Mouse (Mus musculus) limb, embryonic 11.5 days (tissue): ENCODE results near the gene Coa4. TPM values are rescaled to one million over a fixed set of nuclear protein-coding genes. Genes with fewer than 3 reads are reported as not detected.
"Not testable (repeated sequence)": the region's sequence is repeated elsewhere in the genome, so short reads cannot be mapped to it uniquely, and the experiment has no call there.

Experiments
- ATAC-seq: fragments of 200-750 bp; cut with Nextera tagmentation; 2 replicates; pipeline ENCODE4 v1.8.0; 2017; ENCODE audit warnings: low read depth; ENCODE audit not compliant: insufficient number of reproducible peaks, low FRiP score, low TSS enrichment
- DNase-seq: peaks from one replicate; pipeline ENCODE4 v3.0.0-alpha.2; 2015; ENCODE audit warnings: low spot score
- H3K27ac ChIP-seq: fragments of 300-500 bp; sonication (generic); replicated peaks from 2 replicates; pipeline ENCODE4 v1.5.1; 2014; ENCODE audit warnings: low read depth, mild to moderate bottlenecking, low read length
- H3K27me3 ChIP-seq: fragments of 300-500 bp; sonication (generic); 2 replicates; pipeline ENCODE4 v1.6.1; 2014; ENCODE audit warnings: mild to moderate bottlenecking, low read length, mixed read lengths; ENCODE audit not compliant: control insufficient read depth, insufficient read depth
- H3K36me3 ChIP-seq: fragments of 300-500 bp; sonication (generic); 2 replicates; pipeline ENCODE4 v1.6.1; 2014; ENCODE audit warnings: mild to moderate bottlenecking, low read length, moderate library complexity, mixed read lengths; ENCODE audit not compliant: control insufficient read depth, insufficient read depth
- H3K4me1 ChIP-seq: fragments of 300-500 bp; sonication (generic); 2 replicates; pipeline ENCODE4 v1.6.1; 2014; ENCODE audit warnings: low read length, mixed read lengths; ENCODE audit not compliant: control insufficient read depth, insufficient read depth
- H3K4me2 ChIP-seq: fragments of 300-500 bp; sonication (generic); 2 replicates; pipeline ENCODE4 v1.6.1; 2014; ENCODE audit warnings: low read depth, mild to moderate bottlenecking, moderate library complexity; ENCODE audit not compliant: severe bottlenecking
- H3K4me3 ChIP-seq: fragments of 300-500 bp; sonication (generic); 2 replicates; pipeline ENCODE4 v1.5.1; 2014; ENCODE audit warnings: low read depth, low read length
- H3K9ac ChIP-seq: fragments of 300-500 bp; sonication (generic); 2 replicates; pipeline ENCODE4 v1.6.1; 2014; ENCODE audit warnings: mild to moderate bottlenecking, low read length
- H3K9me3 ChIP-seq: fragments of 300-500 bp; sonication (generic); 2 replicates; pipeline ENCODE4 v1.6.1; 2016; ENCODE audit warnings: low read length; ENCODE audit not compliant: control insufficient read depth
- WGBS: fragments of 180-500 bp; shearing (Covaris S2); extraction: QIAGEN DNeasy Blood & Tissue Kit; methylation state at CpG from one replicate; pipeline ENCODE4 v1.1.7; 2014; 5-methylcytosine and 5-hydroxymethylcytosine counted together
- polyA plus RNA-seq: library from polyadenylated mRNA; unstranded; fragments of >200 nt; fragmentation: Nextera tagmentation; extraction: Ambion mirVana; gene quantifications from 2 replicates; pipeline ENCODE4 v1.2.1, GENCODE M21; 2014

Coa4 gene
- polyA plus RNA-seq, 1 experiment from 2014 or later, result 22.2 TPM

GRCm38 (mm10) chr7:100557241-100557640 is 20.4 kb downstream of the Coa4 start:
- Histone ChIP-seq H3K4me3 (no peak overlapping the region), H3K27me3 (no peaks in the 10 kb centered on the region), H3K9me3 (no peaks in the 10 kb centered on the region), H3K36me3 (no peaks in the 10 kb centered on the region; the same call in 1 of the 2 replicates), H3K4me1 (no peaks in the 10 kb centered on the region), H3K4me2 (no peak overlapping the region), H3K27ac (no peak overlapping the region), H3K9ac (no peak overlapping the region)
- DNase-seq (no peak), ATAC-seq (no peak)
- WGBS, result 71% methylated on average over 5 of the region's 5 CpGs

GRCm38 (mm10) chr7:100559331-100559730 is 22.5 kb downstream of the Coa4 start:
- Histone ChIP-seq H3K36me3 (no peaks in the 10 kb centered on the region; the same call in 1 of the 2 replicates), H3K4me2 (no peak overlapping the region), H3K27me3 (no peaks in the 10 kb centered on the region), H3K9me3 (no peaks in the 10 kb centered on the region), H3K27ac (no peak overlapping the region), H3K4me3 (no peak overlapping the region), H3K9ac (no peak overlapping the region), H3K4me1 (no peaks in the 10 kb centered on the region)
- DNase-seq (no peak), ATAC-seq (no peak)
- WGBS, result 83% methylated on average over 4 of the region's 4 CpGs

GRCm38 (mm10) chr7:100561861-100562587 is 25.2 kb downstream of the Coa4 start:
- WGBS, result 77% methylated on average over 11 of the region's 11 CpGs
- H3K27ac ChIP-seq, result no peak overlapping the region
- DNase-seq, result no peak

GRCm38 (mm10) chr7:100567238-100567637 is 30.4 kb downstream of the Coa4 start:
- not testable (repeated sequence) for H3K9ac ChIP-seq, DNase-seq, H3K27ac ChIP-seq, H3K4me1 ChIP-seq, H3K36me3 ChIP-seq, H3K9me3 ChIP-seq, H3K4me3 ChIP-seq, H3K27me3 ChIP-seq, ATAC-seq, H3K4me2 ChIP-seq
- 78% methylated on average over 5 of the region's 5 CpGs for WGBS

More at GRCm38 (mm10) chr7:100561861-100562587, 25.2 kb downstream of the Coa4 start:
- no peaks in the 10 kb centered on the region; the same call in 1 of the 2 replicates for H3K36me3 ChIP-seq
- no peaks in the 10 kb centered on the region for H3K4me1 ChIP-seq
- no peaks in the 10 kb centered on the region for H3K27me3 ChIP-seq
- ATAC-seq, result no peak
- H3K9me3 ChIP-seq, result no peaks in the 10 kb centered on the region
- H3K4me3 ChIP-seq, result no peak overlapping the region
- H3K4me2 ChIP-seq, result no peak overlapping the region
- H3K9ac ChIP-seq, result no peak overlapping the region

GRCm38 (mm10) chr7:100569907-100570306 is 33.0 kb downstream of the Coa4 start:
- Histone ChIP-seq H3K36me3 (no peaks in the 10 kb centered on the region; the same call in 1 of the 2 replicates), H3K4me3 (no peak overlapping the region), H3K4me2 (no peak overlapping the region), H3K27ac (no peak overlapping the region), H3K9ac (no peak overlapping the region), H3K27me3 (no peaks in the 10 kb centered on the region), H3K9me3 (no peaks in the 10 kb centered on the region), H3K4me1 (no peaks in the 10 kb centered on the region)
- ATAC-seq (no peak), DNase-seq (no peak)

GRCm38 (mm10) chr7:100570930-100571715 is 34.3 kb downstream of the Coa4 start:
- Histone ChIP-seq H3K4me3 (no peak overlapping the region), H3K9ac (no peak overlapping the region), H3K4me1 (no peaks in the 10 kb centered on the region), H3K27ac (no peak overlapping the region), H3K4me2 (no peak overlapping the region), H3K27me3 (no peaks in the 10 kb centered on the region), H3K9me3 (no peaks in the 10 kb centered on the region), H3K36me3 (no peaks in the 10 kb centered on the region; the same call in 1 of the 2 replicates)
- DNase-seq (no peak), ATAC-seq (no peak)
- 88% methylated on average over 3 of the region's 3 CpGs for WGBS

- Histone ChIP-seq H3K4me3 (no peak overlapping the region), H3K9ac (no peak overlapping the region), H3K27ac (no peak overlapping the region), H3K27me3 (no peaks in the 10 kb centered on the region), H3K36me3 (no peaks in the 10 kb centered on the region; the same call in 1 of the 2 replicates), H3K9me3 (no peaks in the 10 kb centered on the region), H3K4me1 (no peaks in the 10 kb centered on the region), H3K4me2 (no peak overlapping the region)
- DNase-seq, result no peak
- WGBS, result 83% methylated on average over 4 of the region's 4 CpGs
- no peak for ATAC-seq
These were observed 35.2 kb downstream of the Coa4 start for GRCm38 (mm10) chr7:100572061-100572460.

GRCm38 (mm10) chr7:100572704-100573103 is 35.8 kb downstream of the Coa4 start:
- Histone ChIP-seq H3K36me3 (no peaks in the 10 kb centered on the region; the same call in 1 of the 2 replicates), H3K9ac (no peak overlapping the region), H3K27ac (no peak overlapping the region), H3K9me3 (no peaks in the 10 kb centered on the region), H3K4me3 (no peak overlapping the region), H3K4me2 (no peak overlapping the region), H3K27me3 (no peaks in the 10 kb centered on the region), H3K4me1 (no peaks in the 10 kb centered on the region)
- DNase-seq (no peak), ATAC-seq (no peak)
- 84% methylated on average over 4 of the region's 4 CpGs for WGBS
